Mouse (Mus musculus) adrenal gland, postnatal 36 days (tissue): Measurements from ENCODE around the gene Gm45902. TPM values are rescaled to one million over a fixed set of nuclear protein-coding genes. Genes with fewer than 3 reads are reported as not detected.

ENCODE experiments used
- DNase-seq, 2 experiments: peaks; one replicate each; pipeline ENCODE4 v3.0.0; 2021; ENCODE audit warnings: mixed read lengths in 1 of 2
- long read RNA-seq, 2 experiments: library from polyadenylated mRNA; stranded (forward); transcript quantifications; one replicate each; pipeline ENCODE4 v2.0.0; 2021; ENCODE audit warnings: borderline sequencing depth in 2 of 2
- total RNA-seq, 2 experiments: library from RNA; stranded (reverse); gene quantifications; 2 replicates each; pipeline ENCODE4 v1.2.3; 2021

Gm45902 gene
- total RNA-seq = 1 to 10 TPM; 2.3 to 2.8 TPM
- long read RNA-seq, experiment 1, partial matches to known transcripts = 0 of 1 reads
- long read RNA-seq, experiment 1, other reads (novel, unspliced or antisense) = 0 of 1 reads
- long read RNA-seq, experiment 2 = 0 reads

DNA sequence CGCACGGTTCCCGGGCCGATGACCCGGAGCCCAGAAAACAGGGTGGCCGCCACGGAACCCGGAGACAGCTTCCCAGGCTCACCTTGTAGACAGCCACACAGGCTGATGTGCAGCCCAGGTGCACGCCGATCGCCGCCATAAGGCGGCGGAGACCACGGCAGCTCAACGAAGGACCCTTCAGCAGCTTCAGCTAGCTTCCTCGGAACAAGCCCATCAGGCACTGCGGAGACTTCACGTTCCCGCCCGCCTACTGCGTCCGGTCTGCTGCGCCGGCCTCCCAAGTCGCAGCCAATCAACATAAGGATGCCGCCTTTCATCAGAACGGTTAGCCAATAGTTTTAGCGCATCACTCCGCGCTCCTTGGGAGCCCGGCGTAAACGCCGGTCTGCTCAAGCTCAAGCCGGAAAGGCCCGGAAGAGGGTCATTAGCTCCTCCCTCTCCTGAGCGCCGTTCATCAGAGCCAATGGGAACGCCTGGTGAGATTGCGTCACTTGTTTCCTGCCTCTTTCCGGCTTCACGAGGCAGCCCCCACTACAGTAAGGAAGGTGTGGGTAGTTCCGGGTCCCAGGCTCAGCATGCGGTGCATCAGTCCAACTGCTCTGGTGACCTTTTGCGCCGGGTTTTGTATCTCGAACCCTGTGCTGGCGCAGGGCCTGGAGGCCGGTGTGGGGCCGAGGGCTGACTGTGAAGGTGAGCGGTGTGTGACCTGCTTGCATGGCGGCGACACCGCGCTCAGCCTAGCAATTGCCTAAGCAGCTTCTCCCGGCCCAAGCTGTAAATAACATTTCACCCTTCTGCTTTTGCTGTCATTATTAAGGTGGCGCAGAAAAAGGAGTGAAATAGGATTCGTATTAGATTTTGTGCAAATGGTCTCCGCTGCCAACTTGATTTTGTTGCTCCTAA, at the start of gene Gm45902, which contains the start of the genes Hspa14 and Cdnf:
TSS of gene Gm45902 (minus strand) at position 239 of the 903 bp plus-strand sequence.
TSS of gene Hspa14 (minus strand) at position 263 of the 903 bp plus-strand sequence.
TSS of gene Cdnf (plus strand) at position 479 of the 903 bp plus-strand sequence.
- peak; percentile 93 to 95 for DNase-seq

DNA sequence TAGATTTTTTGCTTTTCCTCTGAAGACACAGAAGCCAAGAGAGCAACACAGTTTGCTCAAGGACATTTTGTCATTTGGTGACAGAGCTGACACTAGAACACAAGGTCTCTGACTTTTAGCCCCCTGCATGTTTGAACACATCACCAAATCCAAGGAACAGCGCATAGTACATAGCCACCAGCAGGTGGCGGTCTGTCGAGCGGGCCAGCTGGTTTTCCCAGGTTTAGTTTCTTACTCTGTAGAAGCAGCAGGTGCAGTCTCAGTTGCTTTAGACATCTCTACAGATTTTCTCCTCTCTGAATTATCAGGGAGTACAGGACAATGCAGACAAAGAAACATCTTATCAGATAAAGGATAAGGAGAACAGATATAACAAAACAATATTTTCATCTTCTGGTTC, 34.0 kb upstream of the Gm45902 start:
- peak; percentile 54 to 68 for DNase-seq

DNA sequence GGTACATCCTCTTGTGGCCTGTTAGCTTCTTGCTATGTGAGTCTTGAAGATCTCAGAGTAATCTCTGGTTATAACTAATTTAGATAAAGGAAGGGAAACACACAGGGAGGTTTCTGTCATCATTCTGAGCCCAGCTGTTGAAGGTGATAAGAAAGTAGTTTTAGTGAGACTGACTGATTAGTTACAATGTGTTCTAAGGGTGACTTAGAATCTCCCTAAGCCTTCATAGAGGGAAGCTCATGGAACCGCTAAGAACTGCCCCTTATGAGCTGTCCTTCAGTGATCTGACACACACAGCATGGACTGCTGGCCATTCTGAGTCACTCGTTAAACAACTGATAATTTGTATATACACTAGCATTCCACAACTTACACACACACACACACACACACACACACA, 33.5 kb upstream of the Gm45902 start:
- DNase-seq = no peak

DNA sequence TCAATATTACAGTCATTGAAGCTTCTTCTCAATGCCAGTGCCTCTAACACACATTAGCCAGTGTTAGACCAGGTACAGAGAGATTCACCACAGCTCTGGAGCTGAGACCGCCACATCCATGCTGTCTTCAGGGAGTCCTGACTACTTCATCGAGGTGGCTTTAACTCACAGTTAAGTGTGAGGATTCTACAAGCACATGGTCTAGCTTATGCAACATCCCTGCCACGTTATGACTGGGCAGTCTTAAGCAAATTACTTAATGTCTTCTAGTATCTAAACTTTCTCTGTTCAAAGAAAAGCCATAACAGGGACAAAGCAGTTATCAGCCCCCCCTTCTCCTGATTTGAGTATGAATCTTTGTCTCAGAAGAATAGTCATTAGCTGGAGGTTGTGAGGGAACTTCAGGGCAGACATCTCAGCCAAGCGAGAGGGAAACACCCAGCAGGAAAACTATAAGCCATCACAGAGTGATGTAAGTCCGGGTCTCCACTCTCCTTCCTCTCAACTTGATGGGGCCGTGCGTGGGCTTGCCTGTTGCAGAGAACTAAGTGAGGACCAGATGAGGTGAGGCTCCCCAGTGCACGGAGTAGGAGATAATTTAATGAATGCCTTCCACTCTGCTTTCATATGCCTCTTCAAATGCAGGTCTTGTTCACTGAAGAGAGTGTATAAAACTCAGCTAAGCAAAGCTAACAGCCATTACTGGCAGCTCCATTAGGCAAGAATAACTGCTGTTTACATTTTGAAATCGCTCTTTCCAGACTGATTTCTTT, 28.9 kb upstream of the Gm45902 start:
- DNase-seq = no peak

DNA sequence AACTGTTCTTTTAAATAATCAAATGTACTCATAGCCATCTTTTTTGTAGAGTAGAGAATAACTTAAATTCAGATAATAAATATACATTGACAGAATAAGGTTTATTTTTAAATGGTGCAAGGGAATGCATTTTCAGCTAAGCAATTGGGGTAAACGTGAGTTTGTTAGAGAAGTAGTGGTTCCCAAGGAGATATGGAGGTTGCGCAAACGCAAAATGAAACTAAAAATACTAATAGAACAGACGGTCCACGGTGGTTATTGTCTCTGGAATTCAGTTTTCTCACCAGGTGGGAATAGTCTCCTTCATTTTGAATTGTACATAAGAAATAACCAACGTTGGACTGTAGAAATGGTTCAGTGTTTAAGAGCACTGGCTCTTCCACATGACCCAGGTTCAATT, 13.7 kb upstream of the Gm45902 start:
- DNase-seq = no peak

DNA sequence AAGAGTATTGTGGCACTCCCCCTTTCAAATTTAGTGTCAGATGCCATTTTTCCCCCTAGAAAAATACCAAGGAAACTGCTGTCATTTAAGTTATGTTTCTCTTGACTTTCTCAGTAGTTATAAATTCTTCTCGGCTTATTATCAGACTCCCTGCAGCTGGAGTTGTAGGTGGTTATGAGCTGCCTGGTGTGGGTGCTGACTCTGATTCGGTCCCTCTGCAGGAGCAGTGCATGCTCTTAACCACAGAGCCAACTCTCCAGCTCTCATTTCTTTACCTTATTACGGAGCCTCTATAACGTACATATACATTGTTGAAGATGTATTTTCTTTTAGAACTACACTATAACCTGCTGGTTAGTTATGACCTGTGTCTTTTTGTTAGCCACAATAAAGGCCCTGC, 10.0 kb upstream of the Gm45902 start:
- no peak for DNase-seq

DNA sequence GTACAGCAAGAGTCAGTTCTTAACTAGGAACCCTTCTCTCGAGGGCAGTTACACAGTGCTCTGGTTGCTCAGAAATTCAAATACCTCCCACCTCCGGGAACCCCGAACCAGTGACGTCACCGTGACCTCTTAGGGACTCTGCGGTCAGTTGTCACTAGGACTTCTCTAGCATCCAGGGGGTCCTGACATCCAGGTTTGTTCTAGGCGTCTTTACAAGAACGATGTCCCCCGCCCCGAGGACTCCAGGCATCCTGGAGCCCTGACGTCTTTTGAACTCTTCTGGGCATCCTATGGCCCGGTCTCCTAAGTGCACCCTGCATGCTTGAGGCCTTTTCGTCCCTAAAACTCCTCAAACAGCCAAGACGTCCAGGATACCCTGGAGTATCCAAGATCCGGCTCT, 514 bp downstream of the Gm45902 start:
- DNase-seq = peak; percentile 19 to 24

DNA sequence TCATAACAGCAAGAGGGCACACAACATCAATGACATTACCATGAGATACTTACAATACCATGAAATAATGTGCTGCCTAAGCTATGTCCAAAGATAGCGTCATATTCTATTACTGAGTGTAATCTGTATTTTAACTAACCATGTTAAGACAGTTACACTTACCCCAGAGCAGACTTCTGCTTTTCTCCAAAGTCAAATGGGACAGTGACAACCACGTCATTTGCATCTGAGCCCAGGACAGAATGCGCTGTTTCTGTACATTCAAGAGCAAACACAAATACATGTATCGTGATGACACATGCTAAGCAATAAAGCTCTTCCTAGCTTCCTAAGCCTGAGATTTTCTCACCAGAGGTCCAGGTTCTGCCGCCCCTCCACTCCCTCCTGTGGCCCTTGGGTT, 11.7 kb downstream of the Gm45902 start:
- no peak for DNase-seq

DNA sequence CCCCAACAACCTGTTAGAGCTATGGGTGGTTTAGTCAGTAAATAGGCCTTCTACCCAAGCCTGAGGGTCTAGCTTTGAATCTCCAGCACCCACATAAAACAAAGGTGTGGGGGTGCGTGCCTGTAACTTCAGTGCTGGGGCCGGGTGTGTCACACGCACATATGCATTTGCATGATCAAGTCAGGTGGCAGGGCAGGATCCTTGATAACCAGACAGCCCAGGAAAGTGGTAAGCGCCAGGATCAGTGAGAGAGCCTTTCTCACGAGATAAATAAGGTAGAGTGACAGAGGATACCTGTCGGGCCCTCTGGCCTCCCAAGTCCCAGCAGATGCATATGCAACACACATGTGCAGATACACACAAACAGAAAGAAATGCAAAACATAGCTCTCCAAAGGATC, 13.0 kb downstream of the Gm45902 start:
- no peak for DNase-seq

DNA sequence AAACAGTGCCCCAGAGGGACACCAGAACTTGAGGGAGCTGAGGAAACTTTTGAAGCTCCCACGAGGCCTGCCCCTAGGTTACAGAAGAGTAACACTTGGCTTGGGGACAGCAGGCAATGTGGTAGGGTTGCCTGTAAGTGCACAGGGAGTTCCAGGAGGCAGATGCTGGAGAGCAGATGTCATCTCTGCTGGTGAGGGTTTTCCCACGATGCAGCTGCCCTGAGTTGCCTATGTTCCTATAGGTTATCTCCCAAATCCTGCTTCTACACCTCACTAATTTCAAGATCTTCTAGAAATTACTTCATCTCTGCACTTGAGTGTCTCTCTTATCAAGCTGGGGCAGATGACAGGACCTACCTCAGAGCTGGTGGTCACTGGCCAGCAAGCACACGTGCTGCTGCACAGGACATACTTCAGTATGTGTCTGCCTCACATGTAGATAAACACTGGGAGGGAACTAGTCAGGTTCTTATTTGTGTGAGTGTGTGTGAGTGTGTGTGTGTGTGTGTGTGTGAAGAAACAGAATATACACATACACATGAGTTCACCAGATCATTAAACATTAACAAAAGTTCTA, 18.7 kb downstream of the Gm45902 start:
- peak in 1 of 2 experiments; percentile 6 for DNase-seq

DNA sequence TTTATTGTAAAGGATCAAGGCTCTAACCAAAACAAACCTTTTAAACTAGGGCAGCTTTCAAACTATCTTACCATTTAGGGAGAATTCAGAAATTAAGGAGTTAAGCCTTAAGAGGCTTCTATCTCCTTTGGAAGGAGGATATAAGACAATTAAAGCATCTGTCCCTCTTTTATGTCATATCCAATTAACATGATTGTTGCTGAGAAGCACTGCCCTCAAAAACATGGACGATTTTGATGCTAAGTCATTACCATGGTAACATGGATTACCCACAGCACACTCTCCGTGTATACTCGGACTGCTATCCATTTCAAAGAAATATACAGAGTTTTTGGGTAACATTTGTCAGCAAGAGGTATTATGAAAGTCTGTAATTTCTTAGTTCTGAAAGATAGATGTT, 22.8 kb downstream of the Gm45902 start:
- DNase-seq = no peak

DNA sequence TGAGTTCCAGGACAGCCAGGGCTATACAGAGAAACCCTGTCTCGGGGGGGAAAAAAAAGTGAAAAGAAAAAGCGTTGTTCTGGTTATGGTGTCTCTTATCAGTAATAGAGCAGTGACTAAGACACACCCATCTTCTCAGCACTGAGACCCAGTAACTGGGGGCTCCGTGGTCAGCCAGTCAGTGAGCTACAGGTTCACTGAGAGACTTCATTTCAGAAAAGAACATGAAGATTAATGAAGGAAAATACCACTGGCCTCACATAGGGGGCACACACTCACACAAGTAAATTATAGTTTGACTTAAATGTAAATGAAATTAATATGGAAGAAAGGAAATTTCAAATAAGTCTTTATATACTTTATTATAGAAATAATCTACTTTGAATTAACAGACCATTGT, 32.4 kb downstream of the Gm45902 start:
- no peak for DNase-seq

DNA sequence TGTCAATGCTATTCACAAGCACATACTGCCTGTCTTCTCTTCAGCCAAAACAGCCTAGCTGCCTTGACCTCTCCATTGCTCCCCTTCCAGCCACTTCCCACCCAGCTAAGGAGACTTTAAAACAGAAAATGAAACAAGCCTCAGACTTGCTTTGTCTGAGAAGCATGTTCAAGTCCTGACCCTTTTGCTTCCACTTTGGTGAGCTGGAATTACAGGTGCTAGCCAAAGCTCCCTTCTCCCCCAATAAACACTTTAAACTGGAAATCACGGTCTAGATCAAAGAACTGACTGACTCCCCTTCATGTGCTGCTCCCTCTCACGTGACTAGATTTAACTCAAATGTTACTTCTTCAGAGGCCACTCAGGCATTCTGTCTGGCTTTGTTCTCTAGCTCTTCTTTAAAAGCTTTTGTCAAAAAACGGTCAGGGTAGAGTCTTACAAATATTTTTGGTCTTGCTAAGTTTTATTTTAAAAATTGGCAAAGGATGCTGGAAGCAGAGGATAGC, 36.8 kb downstream of the Gm45902 start:
- DNase-seq = no peak

DNA sequence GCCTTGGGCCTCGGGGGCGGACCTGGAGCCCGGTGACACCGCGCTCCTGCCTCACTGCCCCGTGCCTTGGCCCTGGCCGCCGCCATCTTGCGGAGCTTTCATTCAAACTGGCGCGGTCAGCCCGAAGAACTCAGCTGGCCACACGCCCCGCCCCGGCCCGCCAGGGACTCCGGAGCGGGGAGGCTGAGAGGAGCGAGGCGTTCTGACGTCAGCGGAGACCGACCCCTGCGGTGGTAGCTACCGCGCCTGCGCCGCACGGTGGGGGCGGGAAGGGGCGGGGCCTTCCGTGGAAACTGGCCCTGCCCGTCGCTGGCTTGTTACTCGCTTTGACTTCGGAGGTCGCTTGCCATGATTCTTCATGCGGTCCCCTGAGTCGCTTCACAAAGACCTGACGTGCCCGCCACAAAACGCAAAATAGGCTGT, 37.7 kb downstream of the Gm45902 start, which contains the start of gene Suv39h2:
TSS of gene Suv39h2 (minus strand) at position 171 of the 423 bp plus-strand sequence.
- DNase-seq = peak; percentile 99 to 100

DNA sequence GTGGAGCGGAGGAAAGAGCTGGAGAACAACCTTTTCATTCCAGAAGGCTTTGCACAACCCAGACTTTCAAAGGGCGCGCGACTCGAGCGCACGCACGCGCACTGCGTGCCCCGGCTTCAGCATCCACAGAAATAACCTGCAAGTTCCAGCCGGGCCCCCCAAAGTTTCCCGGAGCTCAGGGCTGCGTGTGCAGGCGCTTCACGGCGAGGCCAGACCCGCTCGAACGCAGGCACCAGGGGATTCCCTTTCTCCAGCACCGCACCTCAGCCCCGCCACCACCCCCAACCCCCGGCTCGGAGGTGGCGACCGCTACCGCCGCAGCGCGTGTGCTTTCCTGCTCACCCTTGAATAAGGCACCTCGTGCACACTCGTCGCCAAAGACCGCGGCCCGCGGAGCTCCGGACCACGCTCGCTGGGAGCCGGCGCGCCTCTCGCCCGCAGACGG, 38.2 kb downstream of the Gm45902 start:
- DNase-seq = peak; percentile 76 to 81

DNA sequence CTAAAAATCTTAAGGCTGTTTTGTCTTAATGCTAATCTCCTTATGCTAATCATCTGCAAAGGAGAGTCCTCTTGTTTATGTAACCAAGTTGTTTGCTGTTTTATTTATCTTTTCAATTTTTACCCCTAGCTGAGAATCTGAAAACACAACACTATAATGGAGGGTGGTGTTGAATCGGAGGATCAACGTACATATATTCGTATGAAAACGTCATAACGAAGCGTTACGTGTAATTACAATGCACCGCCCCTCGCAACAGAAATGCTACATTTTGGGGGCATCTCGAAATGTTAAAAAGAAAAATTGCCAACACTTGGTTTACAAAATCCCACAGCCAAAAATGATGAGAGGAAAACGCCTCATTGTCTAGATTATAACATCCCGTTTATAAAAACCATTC, 38.7 kb downstream of the Gm45902 start:
- DNase-seq = no peak

DNA sequence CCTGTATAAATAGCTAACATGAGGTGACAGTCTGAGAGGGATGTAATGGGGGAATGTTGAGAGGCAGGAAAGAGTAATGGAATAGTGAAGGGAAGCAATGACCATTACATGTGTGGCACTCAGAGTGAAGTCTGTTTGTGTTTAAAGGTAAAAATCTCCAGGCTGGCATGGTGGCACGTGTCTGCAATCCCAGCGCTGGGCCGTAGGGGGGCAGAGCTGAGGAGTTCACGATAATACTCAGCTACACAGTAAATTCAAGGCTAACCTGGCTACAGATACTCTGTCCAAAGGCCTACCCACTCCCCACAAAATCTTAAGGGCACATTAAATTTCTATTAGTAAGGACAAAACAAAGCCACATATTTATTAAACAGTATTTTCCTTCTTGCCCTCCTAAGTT, 56.0 kb downstream of the Gm45902 start:
- DNase-seq = no peak

Other genes starting within 250 kb of the Gm45902 start
- gene Nmt2, start 228.6 kb downstream of the Gm45902 start, total RNA-seq = 10 to 100 TPM; 42.4 to 80.1 TPM
- gene Rpp38, start 180.1 kb downstream of the Gm45902 start, total RNA-seq = 10 to 100 TPM; 13.3 to 16.9 TPM
- not detected for gene Acbd7, start 176.6 kb downstream of the Gm45902 start, total RNA-seq
- gene Olah, start 115.6 kb downstream of the Gm45902 start, total RNA-seq = under 1 TPM in 1 of 2 experiments, not detected in 1; 0.30 TPM
- under 1 TPM in 1 of 2 experiments, not detected in 1; 0.56 TPM for gene Meig1, start 90.1 kb downstream of the Gm45902 start, total RNA-seq
- gene Dclre1c, start 88.7 kb downstream of the Gm45902 start, total RNA-seq = 1 to 10 TPM; 7.0 to 9.1 TPM
- 1 to 10 TPM; 1.8 to 2.5 TPM for gene Suv39h2, start 37.8 kb downstream of the Gm45902 start, total RNA-seq
- 10 to 100 TPM; 35.4 to 43.6 TPM for gene Hspa14, start within 50 bp of the Gm45902 start, total RNA-seq
- gene Cdnf, start 240 bp upstream of the Gm45902 start, total RNA-seq = 1 to 10 TPM; 3.4 to 4.3 TPM
- gene Fam107b, start 57.7 kb upstream of the Gm45902 start, total RNA-seq = 10 to 100 TPM; 11.0 to 14.2 TPM